Mouse (Mus musculus) hindbrain, embryonic 14.5 days (tissue): ENCODE measurements at regions not wholly inside any gene's neighbourhood (a gene's known extent, or its start where the extent isn't known, plus 50 kb on each side); places are given as distances from the start of the nearest gene placed in this dataset.

ENCODE experiments used
- ATAC-seq: fragments of 200-750 bp; cut with Nextera tagmentation; 2 replicates; pipeline ENCODE4 v1.8.0; 2017; ENCODE audit warnings: moderate number of reproducible peaks, mild to moderate bottlenecking, moderate TSS enrichment, moderate library complexity; ENCODE audit not compliant: low FRiP score
- DNase-seq: peaks from one replicate; pipeline ENCODE4 v3.0.0-alpha.2; 2015; ENCODE audit warnings: low spot score
- H3K27ac ChIP-seq: fragments of 300-500 bp; sonication (generic); 2 replicates; pipeline ENCODE4 v1.5.1; 2014; ENCODE audit warnings: mild to moderate bottlenecking, moderate library complexity
- H3K27me3 ChIP-seq: fragments of 300-500 bp; sonication (generic); 2 replicates; pipeline ENCODE4 v1.6.1; 2014; ENCODE audit warnings: mild to moderate bottlenecking, low read length, mixed read lengths; ENCODE audit not compliant: control insufficient read depth, insufficient read depth
- H3K36me3 ChIP-seq: fragments of 300-500 bp; sonication (generic); replicated peaks from 2 replicates; pipeline ENCODE4 v1.6.1; 2014; ENCODE audit not compliant: control insufficient read depth, insufficient read depth
- H3K4me1 ChIP-seq: fragments of 300-500 bp; sonication (generic); replicated peaks from 2 replicates; pipeline ENCODE4 v1.6.1; 2014; ENCODE audit warnings: antibody characterized with exemption, low read length, mixed read lengths; ENCODE audit not compliant: control insufficient read depth, insufficient read depth
- H3K4me2 ChIP-seq: fragments of 300-500 bp; sonication (generic); replicated peaks from 2 replicates; pipeline ENCODE4 v1.6.1; 2014; ENCODE audit warnings: mild to moderate bottlenecking, moderate library complexity
- H3K4me3 ChIP-seq: fragments of 300-500 bp; sonication (generic); replicated peaks from 2 replicates; pipeline ENCODE4 v1.5.1; 2014; ENCODE audit warnings: mild to moderate bottlenecking, low read length
- H3K9ac ChIP-seq: fragments of 300-500 bp; sonication (generic); 2 replicates; pipeline ENCODE4 v1.6.1; 2014
- H3K9me3 ChIP-seq: fragments of 300-500 bp; sonication (generic); 2 replicates; pipeline ENCODE4 v1.6.1; 2016; ENCODE audit warnings: low read length; ENCODE audit not compliant: control insufficient read depth
- WGBS: fragments of 180-500 bp; shearing (Covaris S2); extraction: QIAGEN DNeasy Blood & Tissue Kit; methylation state at CpG from one replicate; pipeline ENCODE4 v1.1.7; 2014; 5-methylcytosine and 5-hydroxymethylcytosine counted together

DNA sequence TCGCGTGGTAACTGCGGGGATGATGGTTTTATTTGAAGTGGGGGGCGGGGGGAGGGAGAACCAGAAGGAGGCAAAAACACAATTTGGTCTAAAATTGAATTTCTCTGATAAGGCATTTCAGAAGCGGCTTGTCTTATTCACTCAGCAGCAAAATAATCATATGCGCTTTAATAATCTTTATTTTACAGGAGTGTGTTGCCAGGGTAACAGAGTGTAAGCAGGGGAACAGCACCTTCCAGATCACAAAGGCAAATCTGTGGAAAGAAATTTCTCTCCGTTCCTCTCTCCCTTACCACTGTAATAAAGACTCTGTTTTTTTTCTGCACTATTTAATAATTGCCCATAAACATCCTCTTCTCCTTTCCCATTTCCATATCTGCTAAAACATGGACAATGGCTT is 306.2 kb upstream of the Pmfbp1 start:
- Histone ChIP-seq H3K9me3 (no peaks in the 10 kb centered on the region), H3K27ac (peak overlapping the region; percentile 86), H3K4me3 (no peak overlapping the region), H3K4me2 (0 out of 2 replicates have a peak overlapping the region, but pooled peaks have one; percentile 13), H3K4me1 (peaks cover 30% of the 10 kb centered on the region), H3K27me3 (no peaks in the 10 kb centered on the region), H3K36me3 (no peaks in the 10 kb centered on the region), H3K9ac (peak overlapping the region; percentile 47)
- no peak for ATAC-seq
- WGBS, result 38% methylated on average over 7 of the region's 7 CpGs
- DNase-seq, result no peak

DNA sequence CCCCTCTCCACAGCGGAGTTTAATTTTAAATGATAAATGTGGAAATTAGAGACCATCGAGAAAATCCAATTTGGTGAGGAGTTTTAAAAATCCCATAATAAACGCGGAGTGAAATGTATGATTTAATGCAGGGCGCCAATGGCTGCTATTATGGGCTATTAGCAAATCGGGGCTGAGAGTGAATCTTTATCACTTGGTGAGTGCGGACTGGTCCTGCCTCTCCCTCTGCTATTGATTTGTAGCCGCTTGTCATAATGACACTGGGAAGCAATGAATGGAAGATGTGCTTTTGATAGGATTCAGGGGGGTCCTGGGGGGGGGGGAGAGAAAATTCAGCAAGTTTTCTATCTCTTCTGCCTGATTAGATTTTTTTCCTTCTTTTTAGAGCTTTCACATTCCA is 279.6 kb upstream of the Pmfbp1 start:
- ATAC-seq, result no peak
- 0 out of 2 replicates have a peak overlapping the region, but pooled peaks have one; percentile 2 for H3K9ac ChIP-seq
- H3K9me3 ChIP-seq, result no peaks in the 10 kb centered on the region
- no peaks in the 10 kb centered on the region for H3K36me3 ChIP-seq
- no peak for DNase-seq
- H3K27me3 ChIP-seq, result no peaks in the 10 kb centered on the region
- WGBS, result 62% methylated on average over 8 of the region's 8 CpGs
- no peak overlapping the region for H3K4me2 ChIP-seq
- no peak overlapping the region for H3K4me3 ChIP-seq
- peaks cover 18% of the 10 kb centered on the region for H3K4me1 ChIP-seq
- peak overlapping the region; percentile 64 for H3K27ac ChIP-seq

DNA sequence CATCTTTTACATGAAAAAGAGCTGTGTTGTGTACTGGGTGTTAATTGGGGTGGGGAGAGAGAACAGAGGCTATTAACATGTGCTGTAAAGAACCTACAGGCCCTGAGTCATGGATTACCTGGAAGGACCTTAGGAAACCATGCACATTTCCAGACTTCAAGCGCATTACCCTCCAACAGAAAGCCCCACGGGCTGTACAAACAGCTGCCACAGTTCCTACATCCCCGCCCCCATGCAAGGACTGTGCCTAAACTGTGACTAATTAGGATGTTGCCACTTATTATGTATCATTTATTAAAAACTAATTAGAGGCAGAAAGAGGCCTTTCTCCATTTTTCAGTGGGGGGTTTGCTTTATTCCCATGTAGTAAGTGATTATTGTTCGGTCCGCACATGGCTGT is 277.5 kb upstream of the Pmfbp1 start:
- Histone ChIP-seq H3K4me2 (no peak overlapping the region), H3K27me3 (no peaks in the 10 kb centered on the region), H3K27ac (peak overlapping the region; percentile 64; the same call in 1 of the 2 replicates), H3K9me3 (no peaks in the 10 kb centered on the region), H3K9ac (no peak overlapping the region), H3K4me3 (no peak overlapping the region), H3K36me3 (no peaks in the 10 kb centered on the region), H3K4me1 (peaks cover 18% of the 10 kb centered on the region)
- 0 out of 2 replicates have a peak, but pooled peaks have one; percentile 59 for ATAC-seq
- peak; percentile 64 for DNase-seq
- 38% methylated on average over 5 of the region's 5 CpGs for WGBS

DNA sequence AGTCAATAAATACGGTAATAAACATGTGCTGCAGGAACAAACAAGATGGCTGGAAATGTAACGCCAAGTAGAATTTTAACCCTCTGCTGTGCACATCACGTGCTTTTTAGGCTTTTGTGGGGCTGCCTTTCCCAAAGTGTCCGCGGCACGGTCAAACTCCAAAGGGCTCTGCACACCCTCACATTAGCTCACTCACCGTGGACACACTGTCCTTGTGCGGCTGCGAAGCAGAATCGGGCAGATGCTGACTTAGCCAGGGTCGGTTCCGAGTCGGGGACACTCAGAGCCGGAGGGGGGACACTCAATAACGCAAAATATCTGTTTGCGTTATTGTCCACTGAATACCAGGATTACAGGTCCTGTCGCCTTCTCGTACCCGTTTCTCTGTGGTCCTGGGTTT is 276.5 kb upstream of the Pmfbp1 start:
- no peak for ATAC-seq
- H3K27ac ChIP-seq, result no peak overlapping the region; the same call in 1 of the 2 replicates
- H3K4me1 ChIP-seq, result peaks cover 18% of the 10 kb centered on the region
- H3K9me3 ChIP-seq, result no peaks in the 10 kb centered on the region
- H3K4me3 ChIP-seq, result no peak overlapping the region
- no peak for DNase-seq
- H3K4me2 ChIP-seq, result no peak overlapping the region
- H3K27me3 ChIP-seq, result no peaks in the 10 kb centered on the region
- H3K36me3 ChIP-seq, result no peaks in the 10 kb centered on the region
- H3K9ac ChIP-seq, result no peak overlapping the region
- 88% methylated on average over 19 of the region's 19 CpGs for WGBS

DNA sequence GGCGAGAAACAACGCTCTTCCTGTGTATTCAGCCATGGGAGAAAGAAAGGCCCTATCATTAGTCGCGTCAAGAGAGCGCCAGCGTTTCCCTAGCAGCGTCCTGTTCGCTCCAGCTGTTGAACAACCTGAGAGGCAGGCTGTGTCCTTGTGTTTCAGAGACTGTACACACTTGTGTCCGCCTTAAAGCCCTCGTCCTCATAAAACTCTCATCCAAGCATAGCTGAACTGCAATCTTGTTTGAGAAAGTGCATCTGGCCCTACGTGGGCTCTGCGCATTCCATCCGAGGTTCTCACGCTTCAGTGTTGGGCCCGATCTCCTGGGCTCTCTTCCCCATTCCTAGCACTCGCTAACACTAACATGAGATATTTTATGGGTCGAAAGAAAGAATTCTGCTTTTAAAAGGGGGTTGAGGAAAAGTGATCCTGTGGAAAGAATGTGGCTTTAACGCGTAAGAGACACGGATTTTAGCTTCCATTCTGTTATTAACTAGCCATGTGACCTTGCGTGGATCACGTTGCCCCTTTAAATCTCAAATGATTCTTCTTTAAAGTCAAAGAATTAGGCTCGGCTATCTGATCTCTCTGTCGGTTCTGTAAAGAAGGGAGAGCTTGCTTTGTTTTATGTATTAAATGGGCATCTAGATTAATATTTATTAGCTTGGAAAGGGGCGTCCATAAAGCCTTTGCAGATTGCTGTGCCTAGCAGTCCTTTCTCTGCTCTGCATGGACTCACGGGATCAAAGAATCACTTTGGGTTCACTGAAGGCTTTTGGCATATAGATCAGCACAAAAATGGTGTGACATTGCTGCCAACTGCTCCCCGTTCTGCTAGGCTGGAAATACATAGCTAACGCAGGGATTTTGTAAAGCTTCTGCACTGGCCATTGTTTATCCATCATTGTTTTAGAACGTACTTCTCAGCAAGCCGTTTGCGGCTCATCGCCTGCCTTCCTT is 261.3 kb upstream of the Pmfbp1 start:
- Histone ChIP-seq H3K36me3 (no peaks in the 10 kb centered on the region), H3K4me3 (peak overlapping the region; percentile 8; the same call in 1 of the 2 replicates)

DNA sequence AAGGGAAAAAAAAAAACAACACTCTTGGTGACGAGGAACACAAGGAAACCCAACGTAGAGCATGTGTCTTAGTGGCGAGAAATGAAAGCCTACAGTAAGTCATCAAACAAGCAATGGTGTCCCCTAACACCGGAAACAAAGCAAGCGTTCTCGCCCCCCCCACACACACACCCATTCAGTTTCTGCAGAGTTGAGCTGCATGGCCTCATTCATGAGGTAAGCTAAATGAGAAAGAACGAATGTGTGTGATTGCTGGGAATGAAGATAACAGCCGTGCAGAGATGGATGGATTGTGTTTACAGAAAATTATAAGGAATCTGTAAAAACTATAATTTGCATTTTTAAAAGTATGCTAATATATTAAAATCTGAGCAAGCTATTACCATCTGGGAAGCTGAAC is 248.3 kb upstream of the Pmfbp1 start:
- Histone ChIP-seq H3K27ac (no peak overlapping the region), H3K4me1 (peaks cover 12% of the 10 kb centered on the region)
- no peak for ATAC-seq

More for the DNA sequence above, 261.3 kb upstream of the Pmfbp1 start:
- peak overlapping the region; percentile 75 for H3K27ac ChIP-seq
- no peaks in the 10 kb centered on the region for H3K9me3 ChIP-seq
- 25% methylated on average over 32 of the region's 32 CpGs for whole genome bisulfite sequencing
- H3K27me3 ChIP-seq, result no peaks in the 10 kb centered on the region
- ATAC-seq, result no peak; the same call in 1 of the 2 replicates
- peak overlapping the region; percentile 42 for H3K4me2 ChIP-seq
- peak; percentile 69 for DNase-seq
- H3K4me1 ChIP-seq, result peaks cover 23% of the 10 kb centered on the region
- H3K9ac ChIP-seq, result peak overlapping the region; percentile 53

DNA sequence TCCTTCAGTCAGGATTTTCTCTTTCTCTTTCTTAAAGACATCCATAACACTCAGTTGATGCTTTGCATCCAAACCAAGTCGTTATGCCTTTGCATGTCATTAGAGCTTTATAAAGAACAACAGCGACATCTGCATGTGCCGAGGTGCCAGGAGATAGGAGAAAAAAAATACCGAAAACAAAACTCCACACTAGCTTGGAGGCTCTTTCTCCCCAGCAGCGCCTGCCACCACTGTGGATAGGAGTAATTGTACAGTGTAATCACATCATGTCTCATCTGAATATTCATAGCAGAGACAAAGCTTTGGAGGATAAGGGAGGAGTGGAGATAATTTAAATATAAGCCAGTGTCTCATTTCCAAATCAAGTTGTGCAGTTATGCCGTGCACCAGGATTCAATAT is 246.0 kb upstream of the Pmfbp1 start:
- Histone ChIP-seq H3K9me3 (no peaks in the 10 kb centered on the region), H3K4me1 (peaks cover 14% of the 10 kb centered on the region), H3K27ac (peak overlapping the region; percentile 95), H3K9ac (peak overlapping the region; percentile 67), H3K27me3 (no peaks in the 10 kb centered on the region), H3K4me3 (peak overlapping the region; percentile 41), H3K36me3 (no peaks in the 10 kb centered on the region), H3K4me2 (peak overlapping the region; percentile 57)
- WGBS, result 23% methylated on average over 6 of the region's 6 CpGs
- DNase-seq (peak; percentile 80), ATAC-seq (no peak)

More for the DNA sequence above, 248.3 kb upstream of the Pmfbp1 start:
- H3K9ac ChIP-seq, result peak overlapping the region; percentile 67
- H3K36me3 ChIP-seq, result no peaks in the 10 kb centered on the region
- H3K9me3 ChIP-seq, result no peaks in the 10 kb centered on the region
- H3K4me2 ChIP-seq, result peak overlapping the region; percentile 57
- H3K27me3 ChIP-seq, result no peaks in the 10 kb centered on the region
- peak overlapping the region; percentile 41 for H3K4me3 ChIP-seq
- WGBS, result 42% methylated on average over 8 of the region's 8 CpGs
- DNase-seq, result peak; percentile 55

DNA sequence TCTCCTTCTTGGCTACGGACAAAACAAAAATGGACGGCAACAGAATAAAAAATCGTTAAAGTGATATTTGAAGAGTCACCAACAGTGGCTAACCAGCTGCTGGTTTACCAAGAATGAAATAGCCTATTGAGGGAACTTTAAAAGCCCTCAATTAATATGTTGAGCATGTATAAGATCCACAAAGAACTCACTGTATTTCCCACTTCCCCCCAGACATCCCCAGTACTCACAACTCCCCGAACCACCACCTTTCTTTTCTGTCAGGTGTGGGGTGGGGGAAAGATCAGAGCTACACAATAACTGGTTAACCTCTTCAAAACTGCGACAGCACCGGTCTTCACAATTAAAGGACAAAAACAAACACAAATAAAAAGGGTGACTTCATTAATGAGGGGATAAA is 245.5 kb upstream of the Pmfbp1 start:
- Histone ChIP-seq H3K36me3 (no peaks in the 10 kb centered on the region), H3K4me2 (peak overlapping the region; percentile 57), H3K27me3 (no peaks in the 10 kb centered on the region), H3K4me1 (peaks cover 17% of the 10 kb centered on the region), H3K9ac (peak overlapping the region; percentile 67), H3K9me3 (no peaks in the 10 kb centered on the region), H3K4me3 (peak overlapping the region; percentile 41), H3K27ac (peak overlapping the region; percentile 95)
- ATAC-seq (no peak), DNase-seq (peak; percentile 52)
- 35% methylated on average over 6 of the region's 6 CpGs for WGBS

DNA sequence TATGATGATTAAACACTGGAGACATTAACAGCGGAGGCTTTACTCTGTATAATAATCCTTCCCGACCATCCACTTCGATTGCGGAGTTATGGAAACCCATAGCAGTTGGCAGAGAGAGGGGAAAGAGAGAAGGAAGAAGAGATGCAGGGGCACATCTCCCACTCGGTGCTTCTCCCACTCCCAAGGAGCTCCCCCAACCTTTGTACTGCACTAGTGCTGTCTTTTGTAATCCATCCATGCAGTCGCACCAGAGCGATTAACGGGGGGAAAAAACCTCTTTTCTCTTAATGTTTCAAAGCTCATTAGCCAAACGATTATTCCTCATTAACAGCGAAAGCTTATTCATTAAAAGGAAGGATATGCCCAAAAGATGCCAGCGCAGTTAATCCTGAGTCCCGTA is 244.6 kb upstream of the Pmfbp1 start:
- 38% methylated on average over 12 of the region's 12 CpGs for WGBS
- no peak for ATAC-seq
- H3K4me1 ChIP-seq, result peaks cover 15% of the 10 kb centered on the region
- no peaks in the 10 kb centered on the region for H3K36me3 ChIP-seq
- no peaks in the 10 kb centered on the region for H3K27me3 ChIP-seq
- H3K27ac ChIP-seq, result peak overlapping the region; percentile 95
- peak overlapping the region; percentile 57 for H3K4me2 ChIP-seq
- no peaks in the 10 kb centered on the region for H3K9me3 ChIP-seq
- peak overlapping the region; percentile 41 for H3K4me3 ChIP-seq
- peak; percentile 59 for DNase-seq
- peak overlapping the region; percentile 67 for H3K9ac ChIP-seq
